Mouse (Mus musculus) thymus, adult 2 months (tissue): ENCODE measurements around the gene Gm10842. TPM values are rescaled to one million over a fixed set of nuclear protein-coding genes. Genes with fewer than 3 reads are reported as not detected.

Source experiments
- DNase-seq: peaks from one replicate; pipeline ENCODE4 v3.0.0; 2021
- H3K27ac ChIP-seq: fragments of 200-500 bp; 2 replicates; pipeline ENCODE4 v1.5.1; 2012; ENCODE audit warnings: low read length, control low read depth; ENCODE audit not compliant: control insufficient read depth, insufficient read depth
- H3K27me3 ChIP-seq: fragments of 200-500 bp; 2 replicates; pipeline ENCODE4 v1.6.1; 2012; ENCODE audit warnings: mild to moderate bottlenecking, low read length, moderate library complexity, mixed read lengths; ENCODE audit not compliant: control insufficient read depth, insufficient read depth
- H3K36me3 ChIP-seq: fragments of 200-500 bp; 2 replicates; pipeline ENCODE4 v1.6.1; 2012; ENCODE audit warnings: mild to moderate bottlenecking, low read length, moderate library complexity; ENCODE audit not compliant: control insufficient read depth, insufficient read depth
- H3K4me1 ChIP-seq: fragments of 200-500 bp; replicated peaks from 2 replicates; pipeline ENCODE4 v1.6.1; 2012; ENCODE audit warnings: low read length; ENCODE audit not compliant: control insufficient read depth, insufficient read depth
- H3K4me3 ChIP-seq: fragments of 200-500 bp; 2 replicates; pipeline ENCODE4 v1.5.1; 2012; ENCODE audit warnings: mild to moderate bottlenecking, low read length, control low read depth, moderate library complexity; ENCODE audit not compliant: control insufficient read depth, insufficient read depth
- CTCF ChIP-seq: fragments of 200-500 bp; IDR thresholded peaks from 2 replicates; pipeline ENCODE4 v1.5.1; 2012; ENCODE audit warnings: mild to moderate bottlenecking, control low read depth, low read length, moderate library complexity, borderline replicate concordance; ENCODE audit not compliant: control insufficient read depth, poor library complexity, insufficient read depth; ENCODE audit errors: extremely low read depth
- POLR2A ChIP-seq: fragments of 200-500 bp; IDR thresholded peaks from 2 replicates; pipeline ENCODE4 v1.6.1; 2012; ENCODE audit warnings: mild to moderate bottlenecking, low read length, control low read depth, moderate library complexity; ENCODE audit not compliant: control insufficient read depth, poor library complexity, insufficient read depth; ENCODE audit errors: extremely low read depth
- WGBS: fragments of 180-500 bp; shearing (Covaris S2); methylation state at CpG from one replicate; pipeline ENCODE4 v1.1.7; 2018; 5-methylcytosine and 5-hydroxymethylcytosine counted together
- polyA plus RNA-seq: library from polyadenylated mRNA; depleted of rRNA; stranded (reverse); fragments of >200 nt; gene quantifications from 2 replicates; pipeline ENCODE4 v1.2.3, GENCODE M21; 2012

Gm10842 gene
- polyA plus RNA-seq, 1 experiment, result not detected

GRCm38 (mm10) chr11:105159673-105160360 lies 13.1 kb downstream of the Gm10842 start:
- 86% methylated on average over 6 of the region's 6 CpGs for WGBS
- Histone ChIP-seq H3K4me1 (0 out of 2 replicates have a peak, but pooled peaks cover 2% of the 10 kb centered on the region), H3K27me3 (no peaks in the 10 kb centered on the region), H3K27ac (no peak overlapping the region), H3K4me3 (no peak overlapping the region), H3K36me3 (no peaks in the 10 kb centered on the region)
- DNase-seq, result no peak
- TF ChIP-seq CTCF (no peak), POLR2A (no peak)

GRCm38 (mm10) chr11:105161411-105161810 lies 14.7 kb downstream of the Gm10842 start:
- DNase-seq, result no peak
- 98% methylated on average over 2 of the region's 2 CpGs for WGBS

GRCm38 (mm10) chr11:105164516-105165510 lies 18.1 kb downstream of the Gm10842 start:
- 88% methylated on average over 69 of the region's 69 CpGs for WGBS
- TF ChIP-seq POLR2A (no peak), CTCF (no peak)
- no peaks in the 10 kb centered on the region for H3K4me1 ChIP-seq
- H3K27me3 ChIP-seq, result no peaks in the 10 kb centered on the region
- no peak for DNase-seq
- no peak overlapping the region for H3K4me3 ChIP-seq
- no peak overlapping the region for H3K27ac ChIP-seq
- H3K36me3 ChIP-seq, result no peaks in the 10 kb centered on the region

More at GRCm38 (mm10) chr11:105161411-105161810, 14.7 kb downstream of the Gm10842 start:
- H3K27me3 ChIP-seq, result no peaks in the 10 kb centered on the region
- H3K4me3 ChIP-seq, result no peak overlapping the region
- no peak overlapping the region for H3K27ac ChIP-seq
- TF ChIP-seq CTCF (no peak), POLR2A (no peak)
- no peaks in the 10 kb centered on the region for H3K36me3 ChIP-seq
- no peaks in the 10 kb centered on the region for H3K4me1 ChIP-seq

DNA sequence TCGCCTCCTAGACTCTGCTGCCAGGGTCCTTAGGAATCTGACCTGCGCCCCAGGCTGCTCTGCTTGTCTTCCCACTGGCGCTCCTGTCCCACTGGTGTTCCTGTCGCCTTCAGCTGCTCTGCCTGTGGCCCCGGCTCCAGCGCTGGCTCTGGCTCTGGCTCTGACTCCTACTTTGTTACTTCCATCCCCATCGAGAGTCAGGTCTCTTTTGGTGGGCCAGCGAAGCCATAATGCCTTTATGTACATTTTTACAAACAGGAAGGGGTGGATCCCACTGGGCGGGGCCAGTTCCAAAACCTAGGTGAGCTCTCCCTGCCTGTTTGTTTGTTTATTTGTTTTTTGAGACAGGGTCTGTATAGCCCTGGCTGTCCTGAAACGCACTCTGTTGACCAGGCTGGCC lies 20.1 kb downstream of the Gm10842 start:
- no peaks in the 10 kb centered on the region for H3K36me3 ChIP-seq
- no peaks in the 10 kb centered on the region for H3K27me3 ChIP-seq
- no peak overlapping the region for H3K27ac ChIP-seq
- H3K4me1 ChIP-seq, result no peaks in the 10 kb centered on the region
- TF ChIP-seq CTCF, result no peak
- TF ChIP-seq POLR2A, result no peak
- no peak for DNase-seq
- 93% methylated on average over 10 of the region's 10 CpGs for WGBS
- no peak overlapping the region for H3K4me3 ChIP-seq

DNA sequence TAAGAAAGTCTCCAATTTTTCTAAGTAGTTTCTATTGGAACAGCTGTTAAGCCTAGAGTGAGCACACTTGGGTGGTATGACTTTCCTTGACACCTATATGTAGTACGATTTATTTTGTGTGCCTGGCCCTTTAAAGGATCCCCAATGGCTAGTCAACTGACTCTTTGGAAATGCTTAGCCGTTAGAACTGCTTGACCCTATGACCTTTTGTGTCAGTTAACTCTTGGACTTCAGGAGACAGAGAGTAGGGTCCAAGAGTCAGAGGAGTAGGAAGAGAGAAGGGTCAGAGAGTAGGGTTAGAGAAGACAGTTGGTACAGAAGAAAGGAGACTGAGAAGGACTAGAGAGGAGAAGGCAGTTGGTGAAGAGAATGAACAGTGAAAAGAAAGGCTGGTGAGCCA lies 31.8 kb downstream of the Gm10842 start, which contains the start of gene Tlk2:
Gene Tlk2 (plus strand): TSS at position 292 of the 400 bp plus-strand sequence.
- H3K27ac ChIP-seq, result no peak within 1 kb of the TSS
- H3K36me3 ChIP-seq, result no peaks in the 10 kb centered on the region
- no peaks in the 10 kb centered on the region for H3K27me3 ChIP-seq
- TF ChIP-seq CTCF (no peak), POLR2A (no peak)
- no peak within 1 kb of the TSS for H3K4me3 ChIP-seq
- 87% methylated on average over 2 of the region's 2 CpGs for WGBS
- peaks cover 10% of the 10 kb centered on the region for H3K4me1 ChIP-seq
- DNase-seq, result no peak

GRCm38 (mm10) chr11:105179523-105179922 lies 32.8 kb downstream of the Gm10842 start:
- no peaks in the 10 kb centered on the region for H3K36me3 ChIP-seq
- H3K4me3 ChIP-seq, result no peak overlapping the region
- WGBS, result 92% methylated on average over 4 of the region's 4 CpGs
- peaks cover 10% of the 10 kb centered on the region for H3K4me1 ChIP-seq
- no peak overlapping the region for H3K27ac ChIP-seq
- H3K27me3 ChIP-seq, result no peaks in the 10 kb centered on the region
- no peak for TF ChIP-seq CTCF
- no peak for TF ChIP-seq POLR2A
- DNase-seq, result no peak
